Mouse (Mus musculus): ENCODE results near the gene Tex21. TPM values are rescaled to one million over a fixed set of nuclear protein-coding genes. Genes with fewer than 3 reads are reported as not detected.

Gene Tex21
- polyA plus RNA-seq, 1 experiment from 2014 or later, result not detected

DNA sequence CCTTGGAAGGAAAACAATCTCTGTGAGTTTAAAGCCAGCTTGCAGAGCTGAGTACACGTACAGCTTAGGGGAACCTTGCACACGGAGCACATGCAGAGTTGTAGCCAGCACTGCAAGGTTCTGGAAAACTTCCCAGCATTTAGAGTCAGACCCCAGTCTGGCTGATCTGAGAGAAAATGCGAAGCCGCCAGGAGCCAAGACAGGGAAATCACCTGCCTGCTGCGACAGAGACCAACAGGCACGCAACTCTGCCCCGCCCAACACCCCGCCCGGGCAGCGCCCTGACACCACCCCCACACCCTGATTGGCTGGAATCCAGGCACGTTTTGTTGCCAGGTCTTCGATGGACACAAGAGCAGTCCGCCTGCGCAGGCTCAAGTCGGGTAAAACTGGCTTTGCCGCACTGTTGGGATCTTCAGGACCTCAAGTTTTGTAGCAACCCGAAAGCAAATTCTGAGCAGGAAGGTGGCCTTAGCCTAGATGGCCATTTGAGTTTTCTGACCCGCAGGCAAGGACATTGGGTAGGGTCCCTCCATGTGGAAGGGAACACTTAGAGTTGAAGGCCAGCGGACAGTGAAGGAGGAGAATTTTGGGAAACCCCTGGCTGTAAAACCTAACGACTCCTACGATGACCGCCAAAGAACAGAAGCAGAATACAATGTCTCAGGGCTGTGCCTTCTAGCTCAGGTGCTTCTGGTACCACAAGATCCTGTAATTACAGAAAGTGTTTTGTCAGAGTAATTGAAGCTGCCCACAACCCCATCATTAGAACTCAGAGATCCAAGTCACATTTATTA, 50.4 kb downstream of the Tex21 start:
- TF ChIP-seq CTCF (IDR thresholded peaks at IDR 0.05), result no peak
- peaks cover 6% of the 10 kb centered on the region for H3K27me3 ChIP-seq
- no peak for DNase-seq (ENCODE audit: low read depth, low spot score)
- ATAC-seq, result no peak
- in situ Hi-C loops (cut with MboI; ENCODE audit: low pct_unique_long_range_greater_than_20kb), result loop anchor here (5.0 to 25.0 kb wide), 3 partner anchors 141 to 734 kb away; no protein-coding TSS in a partner anchor
- CTCF ChIA-PET, result interaction anchor here (0.6 to 1.5 kb wide), 7 partner anchors 8 to 104 kb away, joined by 3 to 8 read pairs (median 3); no protein-coding TSS in a partner anchor
- POLR2A ChIA-PET, result no interaction called here

GRCm38 (mm10) chr12:76194526-76194925, 52.0 kb downstream of the Tex21 start:
- POLR2A ChIA-PET, result interaction anchor here (0.7 kb wide), 1 partner anchor 1011 kb away, joined by 5 read pairs; no protein-coding TSS in a partner anchor
- ATAC-seq (no peak), DNase-seq (ENCODE audit: low read depth, low spot score) (no peak)
- in situ Hi-C loops (cut with MboI; ENCODE audit: low pct_unique_long_range_greater_than_20kb), result loop anchor here (25.0 kb wide), 2 partner anchors 257 to 732 kb away; no protein-coding TSS in a partner anchor
- H3K27me3 ChIP-seq, result peaks cover 6% of the 10 kb centered on the region
- CTCF ChIA-PET, result interaction anchor here (0.7 kb wide), 1 partner anchor 10 kb away, joined by 3 read pairs; no protein-coding TSS in a partner anchor
- TF ChIP-seq CTCF (IDR thresholded peaks at IDR 0.05), result no peak

DNA sequence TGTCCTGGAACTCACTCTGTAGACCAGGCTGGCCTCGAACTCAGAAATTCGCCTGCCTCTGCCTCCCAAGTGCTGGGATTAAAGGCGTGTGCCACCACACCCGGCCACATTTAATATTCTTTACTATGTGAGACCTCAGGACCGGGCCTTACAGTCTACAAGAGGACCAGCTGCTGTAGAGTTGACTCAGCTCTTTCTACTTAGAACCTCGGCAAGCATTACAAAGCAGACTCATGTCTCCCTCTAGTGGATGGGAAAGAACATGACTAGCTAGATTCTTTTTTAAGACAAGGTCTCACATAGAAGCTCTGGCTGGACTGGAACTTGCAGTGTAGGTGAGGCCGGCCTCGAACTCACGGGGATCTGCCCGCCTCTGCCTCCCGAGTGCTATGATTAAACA, 55.6 kb downstream of the Tex21 start:
- ChIA-PET POLR2A (no interaction called here), CTCF (interaction anchor here (1.1 to 1.6 kb wide), 3 partner anchors 13 to 394 kb away, joined by 3 to 4 read pairs (median 3); no protein-coding TSS in a partner anchor)
- H3K27me3 ChIP-seq, result peaks cover 6% of the 10 kb centered on the region
- ATAC-seq, result no peak
- TF ChIP-seq CTCF (IDR thresholded peaks at IDR 0.05), result peak; percentile 60
- DNase-seq (ENCODE audit: low read depth, low spot score), result no peak
- in situ Hi-C loops (cut with MboI; ENCODE audit: low pct_unique_long_range_greater_than_20kb), result loop anchor here (25.0 kb wide), 2 partner anchors 254 to 729 kb away; no protein-coding TSS in a partner anchor

- H3K27me3 ChIP-seq, result peaks cover 6% of the 10 kb centered on the region
- no peak for ATAC-seq
- POLR2A ChIA-PET, result no interaction called here
- CTCF ChIA-PET, result interaction anchor here (1.0 to 1.1 kb wide), 3 partner anchors 9 to 17 kb away, joined by 3 to 5 read pairs (median 3); no protein-coding TSS in a partner anchor
- TF ChIP-seq CTCF (IDR thresholded peaks at IDR 0.05), result peak; percentile 51
- no peak for DNase-seq (ENCODE audit: low read depth, low spot score)
- in situ Hi-C loops (cut with MboI; ENCODE audit: low pct_unique_long_range_greater_than_20kb), result loop anchor here (25.0 kb wide), 2 partner anchors 251 to 726 kb away; no protein-coding TSS in a partner anchor
Measured at GRCm38 (mm10) chr12:76187849-76188248, 58.7 kb downstream of the Tex21 start.

DNA sequence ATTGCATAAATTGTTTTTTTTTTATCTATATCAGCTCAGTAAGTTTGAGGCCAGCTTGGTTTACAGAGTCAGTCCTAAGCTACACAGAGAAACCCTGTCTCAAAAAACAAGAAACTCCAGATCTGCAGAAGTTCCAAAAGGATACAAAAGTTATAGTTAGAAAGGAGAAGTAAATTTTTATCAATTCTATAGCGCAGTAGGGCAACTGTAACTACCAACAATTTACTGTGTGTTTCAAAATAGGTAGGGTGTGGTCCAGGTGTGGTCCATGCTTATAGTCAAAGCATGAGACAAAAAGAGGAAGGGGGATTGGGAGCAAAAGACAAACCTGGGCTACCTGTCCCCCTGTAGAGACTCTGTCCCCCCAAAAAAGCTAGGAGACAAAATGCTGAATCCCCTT, 60.1 kb downstream of the Tex21 start:
- CTCF ChIA-PET, result no interaction called here
- peaks cover 6% of the 10 kb centered on the region for H3K27me3 ChIP-seq
- DNase-seq (ENCODE audit: low read depth, low spot score), result no peak
- no peak for ATAC-seq
- in situ Hi-C loops (cut with MboI; ENCODE audit: low pct_unique_long_range_greater_than_20kb), result loop anchor here (25.0 kb wide), 2 partner anchors 249 to 724 kb away; no protein-coding TSS in a partner anchor
- no peak for TF ChIP-seq CTCF (IDR thresholded peaks at IDR 0.05)
- POLR2A ChIA-PET, result no interaction called here

DNA sequence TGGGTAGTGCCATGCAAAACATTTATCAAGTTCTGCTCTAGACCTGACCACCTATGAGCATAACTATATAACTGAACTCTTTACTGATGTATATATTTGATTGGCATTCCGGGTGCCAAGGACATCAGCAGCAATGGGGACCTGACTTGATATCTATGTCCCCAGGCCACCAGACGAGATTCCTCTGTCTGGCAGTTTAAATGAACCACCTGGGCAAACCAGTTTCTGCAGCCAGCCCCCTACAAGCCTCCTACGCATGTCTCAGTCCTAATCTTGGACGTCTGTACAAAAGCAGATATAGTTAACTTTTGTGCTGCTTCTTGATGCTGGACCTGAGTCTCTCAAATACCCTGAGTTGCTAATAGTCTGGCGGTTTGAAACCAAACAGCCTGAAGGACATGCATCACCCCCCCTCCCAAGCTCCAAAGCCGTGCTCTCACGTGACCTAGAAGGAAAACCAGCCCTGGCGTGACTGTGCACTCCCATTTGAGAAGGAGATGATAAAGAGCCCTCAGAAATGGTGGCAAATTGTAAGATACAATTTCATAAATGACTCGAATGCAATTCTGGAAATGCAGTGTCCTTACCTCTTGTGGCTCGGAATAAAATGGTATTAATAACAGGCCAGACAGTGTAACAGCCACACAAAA, 61.3 kb downstream of the Tex21 start:
- DNase-seq (ENCODE audit: low read depth, low spot score) (no peak), ATAC-seq (no peak)
- CTCF ChIA-PET, result no interaction called here
- H3K27me3 ChIP-seq, result peaks cover 6% of the 10 kb centered on the region
- in situ Hi-C loops (cut with MboI; ENCODE audit: low pct_unique_long_range_greater_than_20kb), result loop anchor here (25.0 kb wide), 2 partner anchors 248 to 723 kb away; no protein-coding TSS in a partner anchor
- POLR2A ChIA-PET, result interaction anchor here (0.7 kb wide), 1 partner anchor 83 kb away, joined by 5 read pairs; no protein-coding TSS in a partner anchor
- no peak for TF ChIP-seq CTCF (IDR thresholded peaks at IDR 0.05)

DNA sequence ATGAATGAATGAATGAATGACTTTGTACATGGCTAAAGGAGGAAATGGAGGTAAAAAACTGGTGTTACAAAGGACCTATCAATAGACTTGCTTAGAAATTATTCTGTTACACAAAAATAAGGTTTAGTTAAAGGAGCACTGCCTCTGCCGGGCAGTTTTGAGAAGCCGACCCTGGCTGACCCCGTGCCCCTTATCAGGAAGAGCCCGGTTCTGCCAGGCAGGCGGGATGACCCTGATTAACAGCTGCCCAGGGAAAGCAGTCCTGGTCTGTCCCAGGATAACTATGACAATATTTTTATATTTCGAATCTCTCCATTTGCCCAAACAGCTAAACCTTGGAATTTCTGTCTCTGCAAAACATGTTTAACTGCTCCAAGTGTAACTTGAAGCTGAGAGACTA, 62.3 kb downstream of the Tex21 start:
- POLR2A ChIA-PET, result no interaction called here
- no peak for TF ChIP-seq CTCF (IDR thresholded peaks at IDR 0.05)
- in situ Hi-C loops (cut with MboI; ENCODE audit: low pct_unique_long_range_greater_than_20kb), result loop anchor here (25.0 kb wide), 2 partner anchors 247 to 722 kb away; no protein-coding TSS in a partner anchor
- CTCF ChIA-PET, result interaction anchor here (0.5 kb wide), 1 partner anchor 10 kb away, joined by 3 read pairs; no protein-coding TSS in a partner anchor
- no peak for ATAC-seq
- no peak for DNase-seq (ENCODE audit: low read depth, low spot score)
- H3K27me3 ChIP-seq, result peaks cover 6% of the 10 kb centered on the region

- no peak for DNase-seq (ENCODE audit: low read depth, low spot score)
- CTCF ChIA-PET, result no interaction called here
- H3K27me3 ChIP-seq, result peaks cover 6% of the 10 kb centered on the region
- no peak for ATAC-seq
- POLR2A ChIA-PET, result no interaction called here
- in situ Hi-C loops (cut with MboI; ENCODE audit: low pct_unique_long_range_greater_than_20kb), result loop anchor here (25.0 kb wide), 2 partner anchors 246 to 721 kb away; no protein-coding TSS in a partner anchor
- TF ChIP-seq CTCF (IDR thresholded peaks at IDR 0.05), result no peak
Measured at GRCm38 (mm10) chr12:76182831-76183230, 63.7 kb downstream of the Tex21 start.

- in situ Hi-C loops (cut with MboI; ENCODE audit: low pct_unique_long_range_greater_than_20kb), result loop anchor here (25.0 kb wide), 2 partner anchors 244 to 719 kb away; no protein-coding TSS in a partner anchor
- ATAC-seq, result no peak
Measured at GRCm38 (mm10) chr12:76181471-76181870, 65.1 kb downstream of the Tex21 start.

GRCm38 (mm10) chr12:76180442-76180841, 66.1 kb downstream of the Tex21 start:
- ATAC-seq (no peak), DNase-seq (ENCODE audit: low read depth, low spot score) (no peak)
- H3K27me3 ChIP-seq, result peaks cover 24% of the 10 kb centered on the region
- TF ChIP-seq CTCF (IDR thresholded peaks at IDR 0.05), result no peak
- ChIA-PET CTCF (no interaction called here), POLR2A (no interaction called here)
- in situ Hi-C loops (cut with MboI; ENCODE audit: low pct_unique_long_range_greater_than_20kb), result loop anchor here (25.0 kb wide), 2 partner anchors 243 to 718 kb away; no protein-coding TSS in a partner anchor

More at GRCm38 (mm10) chr12:76181471-76181870, 65.1 kb downstream of the Tex21 start:
- POLR2A ChIA-PET, result no interaction called here
- TF ChIP-seq CTCF (IDR thresholded peaks at IDR 0.05), result no peak
- DNase-seq (ENCODE audit: low read depth, low spot score), result no peak
- CTCF ChIA-PET, result no interaction called here
- peaks cover 13% of the 10 kb centered on the region for H3K27me3 ChIP-seq
